Mouse (Mus musculus) limb, embryonic 14.5 days (tissue): ENCODE data around the gene Fancd2os. TPM values are rescaled to one million over a fixed set of nuclear protein-coding genes. Genes with fewer than 3 reads are reported as not detected.
A peak's percentile ranks its signal among the peaks of the same experiment; 100 is the strongest.

ENCODE experiments used
- ATAC-seq: fragments of 200-750 bp; cut with Nextera tagmentation; 2 replicates; pipeline ENCODE4 v1.8.0; 2017; ENCODE audit warnings: low read depth, moderate number of reproducible peaks, moderate TSS enrichment; ENCODE audit not compliant: low FRiP score
- DNase-seq: peaks from one replicate; pipeline ENCODE4 v3.0.0-alpha.2; 2015; ENCODE audit warnings: low spot score
- H3K27ac ChIP-seq: fragments of 300-500 bp; sonication (generic); replicated peaks from 2 replicates; pipeline ENCODE4 v1.5.1; 2014; ENCODE audit warnings: low read depth, mild to moderate bottlenecking, low read length, moderate library complexity, mixed read lengths
- H3K27me3 ChIP-seq: fragments of 300-500 bp; sonication (generic); 2 replicates; pipeline ENCODE4 v1.6.1; 2014; ENCODE audit warnings: low read length, mixed read lengths; ENCODE audit not compliant: control insufficient read depth, insufficient read depth
- H3K36me3 ChIP-seq: fragments of 300-500 bp; sonication (generic); 2 replicates; pipeline ENCODE4 v1.6.1; 2014; ENCODE audit warnings: mild to moderate bottlenecking, low read length, moderate library complexity, mixed read lengths; ENCODE audit not compliant: control insufficient read depth, insufficient read depth
- H3K4me1 ChIP-seq: fragments of 300-500 bp; sonication (generic); 2 replicates; pipeline ENCODE4 v1.6.1; 2014; ENCODE audit warnings: antibody characterized with exemption, low read length, mixed read lengths; ENCODE audit not compliant: control insufficient read depth, insufficient read depth
- H3K4me2 ChIP-seq: fragments of 300-500 bp; sonication (generic); replicated peaks from 2 replicates; pipeline ENCODE4 v1.6.1; 2014; ENCODE audit warnings: low read depth, mild to moderate bottlenecking, low read length, moderate library complexity; ENCODE audit not compliant: severe bottlenecking
- H3K4me3 ChIP-seq: fragments of 300-500 bp; sonication (generic); replicated peaks from 2 replicates; pipeline ENCODE4 v1.5.1; 2014; ENCODE audit warnings: low read length
- H3K9ac ChIP-seq: fragments of 300-500 bp; sonication (generic); 2 replicates; pipeline ENCODE4 v1.6.1; 2014; ENCODE audit warnings: mild to moderate bottlenecking, low read depth, low read length, moderate library complexity; ENCODE audit not compliant: severe bottlenecking
- H3K9me3 ChIP-seq: fragments of 300-500 bp; sonication (generic); 2 replicates; pipeline ENCODE4 v1.6.1; 2016; ENCODE audit warnings: low read length; ENCODE audit not compliant: control insufficient read depth
- POLR2A ChIP-seq: fragments of 200-500 bp; IDR thresholded peaks from 2 replicates; pipeline ENCODE4 v1.8.0; 2012; ENCODE audit warnings: inconsistent platforms, mild to moderate bottlenecking, moderate library complexity, borderline replicate concordance; ENCODE audit not compliant: insufficient read depth, insufficient read length; ENCODE audit errors: extremely low read depth
- WGBS: fragments of 180-500 bp; shearing (Covaris S2); extraction: QIAGEN DNeasy Blood & Tissue Kit; methylation state at CpG from one replicate; pipeline ENCODE4 v1.1.7; 2014; 5-methylcytosine and 5-hydroxymethylcytosine counted together
- polyA plus RNA-seq, 2 experiments: library from polyadenylated mRNA; depleted of rRNA in 1 of 2; stranded (reverse) in 1 of 2; unstranded in 1 of 2; fragments of >200 nt; fragmentation: Nextera tagmentation in 1 of 2; extraction: Ambion mirVana in 1 of 2; gene quantifications; 2 replicates each; pipeline versions ENCODE4 v1.2.1 to v1.2.3; 2012 to 2014

Fancd2os gene
- polyA plus RNA-seq, 2 experiments: 0.05 to 0.40 TPM

- H3K36me3 ChIP-seq: peaks cover 16% of the 10 kb centered on the region; the same call in 1 of the 2 replicates
- TF ChIP-seq POLR2A: no peak
- DNase-seq (no peak), ATAC-seq (no peak)
- H3K4me2 ChIP-seq: no peak overlapping the region
- no peaks in the 10 kb centered on the region for H3K9me3 ChIP-seq
- no peak overlapping the region for H3K27ac ChIP-seq
- H3K9ac ChIP-seq: no peak overlapping the region
- 97% methylated on average over 6 of the region's 6 CpGs for WGBS
- H3K27me3 ChIP-seq: no peaks in the 10 kb centered on the region
- H3K4me1 ChIP-seq: no peaks in the 10 kb centered on the region
- H3K4me3 ChIP-seq: no peak overlapping the region
Measured at GRCm38 (mm10) chr6:113576044-113576443, 24.5 kb downstream of the Fancd2os start.

DNA sequence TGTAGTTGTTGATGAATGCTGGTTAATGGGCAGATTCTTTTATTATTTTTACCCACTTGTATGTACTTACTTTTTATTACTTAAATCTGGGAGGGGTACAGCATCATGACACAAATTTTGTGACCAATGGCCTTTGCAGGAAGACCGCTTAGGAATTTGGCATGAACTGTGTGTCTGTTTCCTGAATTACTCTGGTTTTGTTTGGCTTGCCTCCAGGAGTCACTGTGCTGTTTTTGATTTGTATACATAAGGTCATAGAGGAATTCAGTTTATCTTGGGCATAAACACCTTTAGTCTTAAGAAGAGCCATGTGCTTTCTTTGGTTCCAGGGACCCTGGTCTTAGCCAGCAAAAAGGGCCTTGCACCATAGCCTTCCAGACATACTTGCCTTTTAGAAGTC, 36.0 kb downstream of the Fancd2os start:
- Histone ChIP-seq H3K9ac (no peak overlapping the region), H3K9me3 (no peaks in the 10 kb centered on the region), H3K27ac (no peak overlapping the region), H3K4me1 (no peaks in the 10 kb centered on the region), H3K4me2 (no peak overlapping the region), H3K36me3 (0 out of 2 replicates have a peak, but pooled peaks cover 5% of the 10 kb centered on the region), H3K4me3 (no peak overlapping the region), H3K27me3 (no peaks in the 10 kb centered on the region)
- ATAC-seq: no peak
- WGBS: 59% methylated on average over 1 of the region's 1 CpGs
- TF ChIP-seq POLR2A: no peak
- DNase-seq: peak; percentile 45

GRCm38 (mm10) chr6:113559736-113560135, 40.8 kb downstream of the Fancd2os start:
- no peaks in the 10 kb centered on the region for H3K36me3 ChIP-seq
- no peak for TF ChIP-seq POLR2A
- WGBS: 77% methylated on average over 6 of the region's 6 CpGs

More at GRCm38 (mm10) chr6:113559736-113560135, 40.8 kb downstream of the Fancd2os start:
- Histone ChIP-seq H3K4me2 (no peak overlapping the region), H3K27ac (no peak overlapping the region), H3K9ac (no peak overlapping the region), H3K4me3 (no peak overlapping the region), H3K27me3 (no peaks in the 10 kb centered on the region), H3K4me1 (no peaks in the 10 kb centered on the region), H3K9me3 (no peaks in the 10 kb centered on the region)
- ATAC-seq: no peak
- DNase-seq: no peak

Other genes starting within 250 kb of the Fancd2os start
- 38.9 and 39.5 TPM in 2 replicates for gene Tada3, start 222.8 kb downstream of the Fancd2os start, polyA plus RNA-seq (2012; rRNA removed)
- gene Tada3, start 222.8 kb downstream of the Fancd2os start, polyA plus RNA-seq (2014; fragmentation: Nextera tagmentation; extraction: Ambion mirVana): 41.2 and 43.9 TPM in 2 replicates
- 99.1 and 107 TPM in 2 replicates for gene Arpc4, start 222.6 kb downstream of the Fancd2os start, polyA plus RNA-seq (2012; rRNA removed)
- 223 and 226 TPM in 2 replicates for gene Arpc4, start 222.6 kb downstream of the Fancd2os start, polyA plus RNA-seq (2014; fragmentation: Nextera tagmentation; extraction: Ambion mirVana)
- 21.4 and 26.1 TPM in 2 replicates for gene Ttll3, start 211.5 kb downstream of the Fancd2os start, polyA plus RNA-seq (2012; rRNA removed)
- gene Ttll3, start 211.5 kb downstream of the Fancd2os start, polyA plus RNA-seq (2014; fragmentation: Nextera tagmentation; extraction: Ambion mirVana): 2.3 and 4.8 TPM in 2 replicates
- gene Rpusd3, start 181.4 kb downstream of the Fancd2os start, polyA plus RNA-seq (2012; rRNA removed): 38.9 and 46.2 TPM in 2 replicates
- gene Rpusd3, start 181.4 kb downstream of the Fancd2os start, polyA plus RNA-seq (2014; fragmentation: Nextera tagmentation; extraction: Ambion mirVana): 20.9 and 25.1 TPM in 2 replicates
- 0.11 and 0.37 TPM in 2 replicates for gene Cidec, start 165.0 kb downstream of the Fancd2os start, polyA plus RNA-seq (2012; rRNA removed)
- not detected in 2 replicates for gene Cidec, start 165.0 kb downstream of the Fancd2os start, polyA plus RNA-seq (2014; fragmentation: Nextera tagmentation; extraction: Ambion mirVana)
- 61.0 and 74.5 TPM in 2 replicates for gene Jagn1, start 158.1 kb downstream of the Fancd2os start, polyA plus RNA-seq (2012; rRNA removed)
- gene Jagn1, start 158.1 kb downstream of the Fancd2os start, polyA plus RNA-seq (2014; fragmentation: Nextera tagmentation; extraction: Ambion mirVana): 80.5 and 82.8 TPM in 2 replicates
- gene Il17re, start 142.2 kb downstream of the Fancd2os start, polyA plus RNA-seq (2012; rRNA removed): 6.7 and 9.6 TPM in 2 replicates
- gene Il17re, start 142.2 kb downstream of the Fancd2os start, polyA plus RNA-seq (2014; fragmentation: Nextera tagmentation; extraction: Ambion mirVana): 7.9 and 9.2 TPM in 2 replicates
- gene Il17rc, start 129.3 kb downstream of the Fancd2os start, polyA plus RNA-seq (2012; rRNA removed): 21.5 and 25.2 TPM in 2 replicates
- gene Il17rc, start 129.3 kb downstream of the Fancd2os start, polyA plus RNA-seq (2014; fragmentation: Nextera tagmentation; extraction: Ambion mirVana): 18.5 and 28.2 TPM in 2 replicates
- 14.0 and 15.9 TPM in 2 replicates for gene Creld1, start 117.4 kb downstream of the Fancd2os start, polyA plus RNA-seq (2012; rRNA removed)
- gene Creld1, start 117.4 kb downstream of the Fancd2os start, polyA plus RNA-seq (2014; fragmentation: Nextera tagmentation; extraction: Ambion mirVana): 15.9 and 16.1 TPM in 2 replicates
- 0.54 and 0.73 TPM in 2 replicates for gene Prrt3, start 98.8 kb downstream of the Fancd2os start, polyA plus RNA-seq (2012; rRNA removed)
- 0.36 and 0.70 TPM in 2 replicates for gene Prrt3, start 98.8 kb downstream of the Fancd2os start, polyA plus RNA-seq (2014; fragmentation: Nextera tagmentation; extraction: Ambion mirVana)
- gene Emc3, start 69.1 kb downstream of the Fancd2os start, polyA plus RNA-seq (2012; rRNA removed): 58.0 and 61.6 TPM in 2 replicates
- gene Emc3, start 69.1 kb downstream of the Fancd2os start, polyA plus RNA-seq (2014; fragmentation: Nextera tagmentation; extraction: Ambion mirVana): 93.8 and 96.3 TPM in 2 replicates
- 12.8 and 15.9 TPM in 2 replicates for gene Fancd2, start 69.0 kb downstream of the Fancd2os start, polyA plus RNA-seq (2012; rRNA removed)
- gene Fancd2, start 69.0 kb downstream of the Fancd2os start, polyA plus RNA-seq (2014; fragmentation: Nextera tagmentation; extraction: Ambion mirVana): 7.5 and 7.8 TPM in 2 replicates
- 211 and 223 TPM in 2 replicates for gene Brk1, start 4.1 kb upstream of the Fancd2os start, polyA plus RNA-seq (2012; rRNA removed)
- 251 and 259 TPM in 2 replicates for gene Brk1, start 4.1 kb upstream of the Fancd2os start, polyA plus RNA-seq (2014; fragmentation: Nextera tagmentation; extraction: Ambion mirVana)
- gene Vhl, start 23.2 kb upstream of the Fancd2os start, polyA plus RNA-seq (2012; rRNA removed): 36.2 and 37.2 TPM in 2 replicates
- 55.3 and 60.4 TPM in 2 replicates for gene Vhl, start 23.2 kb upstream of the Fancd2os start, polyA plus RNA-seq (2014; fragmentation: Nextera tagmentation; extraction: Ambion mirVana)
- gene Irak2, start 37.8 kb upstream of the Fancd2os start, polyA plus RNA-seq (2012; rRNA removed): 9.0 and 9.1 TPM in 2 replicates
- 2.3 and 3.3 TPM in 2 replicates for gene Irak2, start 37.8 kb upstream of the Fancd2os start, polyA plus RNA-seq (2014; fragmentation: Nextera tagmentation; extraction: Ambion mirVana)
- 21.9 and 22.0 TPM in 2 replicates for gene Tatdn2, start 96.3 kb upstream of the Fancd2os start, polyA plus RNA-seq (2012; rRNA removed)
- gene Tatdn2, start 96.3 kb upstream of the Fancd2os start, polyA plus RNA-seq (2014; fragmentation: Nextera tagmentation; extraction: Ambion mirVana): 1.9 TPM in 2 replicates
- gene Ghrl, start 119.2 kb upstream of the Fancd2os start, polyA plus RNA-seq (2012; rRNA removed): 0.11 and 0.13 TPM in 2 replicates
- gene Ghrl, start 119.2 kb upstream of the Fancd2os start, polyA plus RNA-seq (2014; fragmentation: Nextera tagmentation; extraction: Ambion mirVana): not detected in 2 replicates
- gene Sec13, start 140.0 kb upstream of the Fancd2os start, polyA plus RNA-seq (2012; rRNA removed): 314 and 328 TPM in 2 replicates
- 318 and 326 TPM in 2 replicates for gene Sec13, start 140.0 kb upstream of the Fancd2os start, polyA plus RNA-seq (2014; fragmentation: Nextera tagmentation; extraction: Ambion mirVana)